Mouse (Mus musculus) embryonic fibroblast, embryonic 13.5 days (primary cell): Measurements from ENCODE around the gene Pgm5.

Source experiments
- CTCF ChIP-seq: IDR thresholded peaks from 2 replicates; pipeline ENCODE4 v1.5.1; 2011; ENCODE audit warnings: mild to moderate bottlenecking, control low read depth, low read length, moderate library complexity, borderline replicate concordance; ENCODE audit not compliant: insufficient read depth
- POLR2A ChIP-seq: IDR thresholded peaks from 2 replicates; pipeline ENCODE4 v1.6.1; 2011; ENCODE audit warnings: low read depth, mild to moderate bottlenecking, control low read depth, low read length, moderate library complexity

GRCm38 (mm10) chr19:24901666-24902065 is 40.0 kb upstream of the Pgm5 start:
- TF ChIP-seq CTCF (no peak), POLR2A (no peak)
